Mouse (Mus musculus) gonadal fat pad, adult 2 months (tissue): ENCODE data around the gene Mpped2. TPM values are rescaled to one million over a fixed set of nuclear protein-coding genes. Genes with fewer than 3 reads are reported as not detected.

ENCODE experiments used
- DNase-seq: peaks from one replicate; pipeline ENCODE4 v3.0.0-alpha.2; 2012; ENCODE audit warnings: low read depth
- polyA plus RNA-seq: library from polyadenylated mRNA; depleted of rRNA; stranded (reverse); fragments of >200 nt; gene quantifications from 2 replicates; pipeline ENCODE4 v1.2.3, GENCODE M21; 2012; rRNA removed

The Mpped2 gene
- 4.1 and 6.5 TPM in 2 replicates for polyA plus RNA-seq

GRCm38 (mm10) chr2:106692783-106693701 is at the start of gene Mpped2:
Gene Mpped2, plus strand, starts transcription at chr2:106693269.
- no peak for DNase-seq

- DNase-seq = no peak
Measured at GRCm38 (mm10) chr2:106644782-106645181, 48.3 kb upstream of the Mpped2 start.

GRCm38 (mm10) chr2:106649686-106650570 is 43.1 kb upstream of the Mpped2 start:
- DNase-seq = no peak

- DNase-seq = no peak
Measured at GRCm38 (mm10) chr2:106652151-106652550, 40.9 kb upstream of the Mpped2 start.

GRCm38 (mm10) chr2:106652741-106653140 is 40.3 kb upstream of the Mpped2 start:
- DNase-seq = no peak

GRCm38 (mm10) chr2:106653261-106653660 is 39.8 kb upstream of the Mpped2 start:
- DNase-seq = no peak

GRCm38 (mm10) chr2:106655271-106655670 is 37.8 kb upstream of the Mpped2 start:
- DNase-seq = no peak

GRCm38 (mm10) chr2:106665271-106665670 is 27.8 kb upstream of the Mpped2 start:
- DNase-seq = no peak

- no peak for DNase-seq
Measured at GRCm38 (mm10) chr2:106674319-106674718, 18.8 kb upstream of the Mpped2 start.

- DNase-seq = no peak
Measured at GRCm38 (mm10) chr2:106677449-106677848, 15.6 kb upstream of the Mpped2 start.

- no peak for DNase-seq
Measured at GRCm38 (mm10) chr2:106679720-106680455, 13.2 kb upstream of the Mpped2 start.

- DNase-seq = no peak
Measured at GRCm38 (mm10) chr2:106683185-106683831, 9.8 kb upstream of the Mpped2 start.

GRCm38 (mm10) chr2:106683832-106684231 is 9.2 kb upstream of the Mpped2 start:
- no peak for DNase-seq

- DNase-seq = no peak
Measured at GRCm38 (mm10) chr2:106691753-106692363, 1.2 kb upstream of the Mpped2 start.

GRCm38 (mm10) chr2:106692405-106692782 is 675 bp upstream of the Mpped2 start:
- DNase-seq = no peak

- no peak for DNase-seq
Measured at GRCm38 (mm10) chr2:106693702-106694566, 865 bp downstream of the Mpped2 start.

GRCm38 (mm10) chr2:106694567-106694885 is 1.5 kb downstream of the Mpped2 start:
- DNase-seq = no peak

- DNase-seq = no peak
Measured at GRCm38 (mm10) chr2:106694886-106695733, 2.0 kb downstream of the Mpped2 start.

- DNase-seq = no peak
Measured at GRCm38 (mm10) chr2:106695734-106696022, 2.6 kb downstream of the Mpped2 start.
